Mouse (Mus musculus): ENCODE results near the gene Fras1. TPM values are rescaled to one million over a fixed set of nuclear protein-coding genes. Genes with fewer than 3 reads are reported as not detected.

Fras1 gene
- total RNA-seq, 2 experiments from 2014 or later, result not detected

- ATAC-seq (ENCODE audit: poor library complexity, severe bottlenecking), result peak; percentile 73
Observed at GRCm38 (mm10) chr5:96762021-96762420, 388.3 kb downstream of the Fras1 start.

DNA sequence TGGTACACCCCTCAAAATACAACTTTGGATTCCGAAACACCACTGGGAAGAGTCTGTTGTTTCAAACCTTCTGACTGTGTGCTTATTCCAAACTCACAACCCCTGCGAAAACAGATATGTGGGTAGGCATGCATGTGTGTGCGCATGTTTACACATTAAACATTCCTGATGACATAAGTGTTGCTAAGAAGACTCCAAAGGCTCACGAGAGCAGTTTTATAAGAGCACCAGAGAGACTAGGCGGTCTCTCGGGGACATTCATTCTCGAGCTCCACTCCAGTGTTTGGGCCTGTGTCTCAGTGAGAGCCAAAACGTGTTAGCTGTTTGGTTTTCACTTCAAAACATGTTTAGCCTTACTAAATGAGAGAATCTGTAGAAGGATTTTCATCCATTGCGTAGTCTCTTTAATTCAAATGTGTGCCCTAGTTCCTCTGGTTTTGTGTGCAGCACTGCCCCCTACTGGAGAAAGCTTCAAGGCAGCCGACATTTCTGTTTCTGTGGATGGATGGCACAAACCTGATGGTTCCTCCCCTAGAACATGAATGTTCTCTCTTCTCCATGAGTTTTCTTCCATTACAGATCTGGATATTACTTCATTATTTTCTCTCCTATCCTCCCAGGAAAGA, 395.2 kb downstream of the Fras1 start:
- peak; percentile 78 for ATAC-seq (ENCODE audit: poor library complexity, severe bottlenecking)

DNA sequence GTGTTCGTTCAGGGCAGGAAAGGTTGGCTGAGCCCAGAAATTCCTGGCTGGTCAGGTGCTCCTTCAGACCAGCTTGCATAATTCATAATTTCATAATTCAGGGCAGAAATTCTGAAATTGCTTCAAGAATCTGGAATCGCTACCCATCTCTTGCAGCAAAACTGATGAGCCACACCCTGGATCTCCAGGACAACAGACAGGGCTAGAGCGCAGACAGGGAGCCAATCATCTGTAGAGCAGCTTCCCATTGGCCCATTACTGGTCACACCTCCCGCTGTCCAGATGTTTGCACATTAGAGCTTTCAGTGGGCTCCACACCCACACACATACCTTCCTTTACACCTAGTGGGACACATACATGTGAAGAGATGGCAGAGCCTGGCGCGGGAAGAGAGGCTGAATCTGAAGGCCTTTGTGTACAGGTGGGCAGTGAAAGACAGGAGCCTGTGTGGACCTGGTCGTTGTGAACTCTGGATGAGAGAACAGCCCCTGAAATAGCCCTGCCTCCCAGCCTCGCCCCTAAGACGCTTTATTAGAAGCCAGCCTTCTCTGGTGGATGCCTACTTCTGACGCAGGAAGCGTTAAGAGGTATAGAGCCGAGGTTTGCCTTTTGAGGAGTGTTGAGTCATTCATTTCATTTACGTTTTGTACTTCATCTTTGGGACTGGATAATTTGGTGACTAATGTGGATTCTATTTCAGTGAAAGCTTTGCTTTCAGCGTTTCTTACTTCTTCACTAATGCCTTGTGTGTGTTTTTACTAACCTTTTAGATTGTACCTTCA, 409.9 kb downstream of the Fras1 start:
- ATAC-seq (ENCODE audit: poor library complexity, severe bottlenecking), result no peak

DNA sequence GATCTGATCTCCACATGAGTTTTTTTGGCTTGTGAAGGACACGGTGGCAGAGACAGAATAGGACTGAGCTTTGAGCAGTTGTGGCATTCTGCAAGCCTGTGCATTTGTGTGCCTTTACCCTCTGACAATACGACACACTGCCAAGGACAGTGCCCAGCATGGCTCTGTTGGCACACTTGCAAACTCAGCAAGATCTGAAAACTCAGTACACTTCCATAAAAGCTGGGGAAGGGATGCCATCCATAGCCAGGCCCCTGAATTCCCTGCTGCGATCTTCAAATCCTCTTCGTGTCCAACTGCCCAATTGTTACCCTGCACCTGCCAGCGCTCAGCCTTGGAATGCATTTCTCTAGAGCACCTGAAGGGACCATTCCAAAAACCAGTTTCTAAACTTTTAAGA, 411.3 kb downstream of the Fras1 start:
- no peak for ATAC-seq (ENCODE audit: poor library complexity, severe bottlenecking)

DNA sequence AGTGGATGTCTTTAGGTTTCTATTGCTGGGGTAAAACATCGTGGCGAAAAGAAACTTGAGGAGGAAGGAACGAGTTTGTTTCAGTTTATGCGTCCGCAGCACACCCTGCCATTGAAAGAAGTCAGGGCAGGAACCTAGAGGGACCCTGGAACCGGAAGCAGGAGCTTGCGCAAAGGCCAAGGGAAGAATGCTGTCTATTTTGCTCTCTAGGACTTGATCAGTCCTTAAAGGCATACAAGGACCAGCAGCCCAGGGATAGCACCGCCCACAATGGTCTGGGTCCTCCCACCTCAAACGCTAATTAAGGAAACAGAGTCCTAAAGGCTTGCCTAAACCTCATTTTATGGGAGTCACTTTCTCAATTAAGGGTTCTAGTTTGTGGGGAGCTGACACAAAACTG, 418.7 kb downstream of the Fras1 start:
- peak; percentile 45 for ATAC-seq (ENCODE audit: poor library complexity, severe bottlenecking)

- peak; percentile 71 for ATAC-seq (ENCODE audit: poor library complexity, severe bottlenecking)
Observed at GRCm38 (mm10) chr5:96792936-96793718, 419.4 kb downstream of the Fras1 start, which contains the start of gene Anxa3. Gene Anxa3, plus strand, starts transcription at chr5:96793339.

- peak; percentile 58 for ATAC-seq (ENCODE audit: poor library complexity, severe bottlenecking)
Observed at GRCm38 (mm10) chr5:96793953-96794635, 420.3 kb downstream of the Fras1 start.

DNA sequence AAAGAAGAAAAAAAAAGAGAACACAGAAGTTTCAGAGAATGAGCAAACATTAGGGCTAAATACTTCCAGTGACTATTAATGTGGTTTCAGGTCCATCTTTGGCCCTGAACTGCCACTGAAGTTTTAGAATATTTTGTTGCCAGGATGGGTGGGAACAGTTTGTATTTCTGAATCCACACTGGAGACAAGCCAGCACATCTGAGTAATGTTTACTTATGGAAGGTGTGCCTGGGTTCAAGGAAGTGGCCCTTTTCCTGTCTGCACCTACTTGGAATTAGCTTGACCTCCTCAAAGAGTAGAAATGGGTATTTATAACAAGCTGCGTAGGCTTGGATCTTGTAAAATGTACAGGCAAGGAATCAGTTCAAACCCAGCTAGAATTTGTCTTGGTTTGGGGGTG, 422.0 kb downstream of the Fras1 start:
- ATAC-seq (ENCODE audit: poor library complexity, severe bottlenecking), result no peak

- no peak for ATAC-seq (ENCODE audit: poor library complexity, severe bottlenecking)
Observed at GRCm38 (mm10) chr5:96797465-96797864, 423.7 kb downstream of the Fras1 start.

- ATAC-seq (ENCODE audit: poor library complexity, severe bottlenecking), result no peak
Observed at GRCm38 (mm10) chr5:96799165-96799564, 425.4 kb downstream of the Fras1 start.

GRCm38 (mm10) chr5:96799969-96800368, 426.2 kb downstream of the Fras1 start:
- no peak for ATAC-seq (ENCODE audit: poor library complexity, severe bottlenecking)

- no peak for ATAC-seq (ENCODE audit: poor library complexity, severe bottlenecking)
Observed at GRCm38 (mm10) chr5:96802185-96802584, 428.4 kb downstream of the Fras1 start.

GRCm38 (mm10) chr5:96803091-96803490, 429.3 kb downstream of the Fras1 start:
- ATAC-seq (ENCODE audit: poor library complexity, severe bottlenecking), result no peak

DNA sequence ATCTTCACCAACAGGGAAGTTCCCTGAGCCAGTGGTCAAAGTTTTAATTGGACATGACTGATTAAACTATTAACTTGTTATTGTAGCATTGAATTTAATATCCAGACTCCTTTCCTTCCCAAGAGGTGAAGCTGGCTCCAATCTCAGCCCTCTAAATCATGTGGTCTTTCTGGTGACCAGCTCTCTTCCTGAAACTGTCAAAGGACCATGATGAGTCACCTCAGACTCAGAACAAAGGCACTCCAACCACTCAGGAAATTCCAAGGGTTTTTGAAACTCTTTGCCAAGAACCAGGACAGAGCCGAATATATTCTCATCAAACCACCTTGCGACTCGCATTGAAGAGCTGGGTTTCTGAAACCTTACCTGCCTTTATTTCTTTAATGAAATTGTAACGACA, 430.5 kb downstream of the Fras1 start:
- no peak for ATAC-seq (ENCODE audit: poor library complexity, severe bottlenecking)

DNA sequence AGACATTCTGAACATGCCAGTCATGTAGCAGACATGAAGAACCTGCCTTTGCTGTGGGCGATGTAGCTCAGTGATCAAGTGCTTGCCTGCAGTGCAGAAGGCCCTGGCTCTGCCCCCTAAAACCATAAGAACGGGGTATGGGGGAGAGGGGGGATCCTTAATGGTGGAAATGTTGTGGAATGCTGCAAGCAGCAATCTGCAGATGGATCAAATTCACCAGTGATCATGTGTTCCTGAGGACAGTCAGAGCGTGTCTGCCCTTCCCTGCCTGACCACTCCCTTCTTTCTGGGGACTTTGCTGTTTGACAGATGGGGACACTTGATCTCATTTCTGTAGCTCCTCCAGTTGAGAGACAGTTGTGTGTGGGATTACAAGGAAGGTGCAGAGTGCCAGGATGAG, 431.1 kb downstream of the Fras1 start:
- no peak for ATAC-seq (ENCODE audit: poor library complexity, severe bottlenecking)

DNA sequence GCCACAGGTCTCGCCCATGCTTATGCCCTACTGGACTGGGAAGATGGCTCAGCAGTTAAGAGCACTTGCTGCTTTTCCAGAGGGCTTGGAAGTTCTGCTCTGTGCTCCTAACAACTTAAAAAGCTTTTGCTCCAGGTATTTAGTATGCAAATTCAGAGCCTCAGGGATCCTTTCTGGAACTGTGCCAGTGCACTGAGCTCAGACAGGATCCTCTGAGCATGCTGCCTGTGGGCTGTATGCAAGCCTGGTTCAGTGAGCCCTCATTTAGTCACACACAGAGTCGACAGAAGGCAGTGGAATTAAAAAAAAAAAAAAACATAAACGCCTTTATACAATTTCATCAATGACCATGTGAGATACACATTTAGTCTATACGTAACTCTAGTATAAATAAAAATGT, 436.9 kb downstream of the Fras1 start:
- ATAC-seq (ENCODE audit: poor library complexity, severe bottlenecking), result no peak

DNA sequence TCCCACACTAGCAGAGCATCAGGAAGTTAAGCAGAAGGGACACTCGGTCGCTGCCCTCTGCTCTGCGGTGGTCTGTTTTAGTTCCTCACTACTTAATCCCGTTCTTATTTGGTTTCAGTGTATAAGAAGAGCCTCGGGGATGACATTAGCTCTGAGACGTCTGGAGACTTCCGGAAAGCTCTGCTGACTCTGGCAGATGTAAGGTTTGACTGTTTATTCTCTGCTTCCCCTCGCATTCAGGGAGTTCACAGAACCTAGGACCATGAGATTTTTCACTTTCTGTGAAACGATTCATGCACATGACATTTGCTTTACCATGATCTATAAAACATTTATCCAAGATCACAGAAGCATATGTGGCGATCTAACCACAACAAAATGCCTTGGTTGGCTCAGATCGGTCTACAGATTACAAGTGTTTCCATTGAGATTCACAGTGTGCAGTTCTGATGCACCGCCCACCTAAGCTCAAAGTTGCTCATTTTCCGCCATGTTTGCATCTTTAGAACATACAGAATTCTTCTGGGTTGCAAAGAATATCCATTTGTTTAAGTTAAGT, 451.1 kb downstream of the Fras1 start:
- no peak for ATAC-seq (ENCODE audit: poor library complexity, severe bottlenecking)

DNA sequence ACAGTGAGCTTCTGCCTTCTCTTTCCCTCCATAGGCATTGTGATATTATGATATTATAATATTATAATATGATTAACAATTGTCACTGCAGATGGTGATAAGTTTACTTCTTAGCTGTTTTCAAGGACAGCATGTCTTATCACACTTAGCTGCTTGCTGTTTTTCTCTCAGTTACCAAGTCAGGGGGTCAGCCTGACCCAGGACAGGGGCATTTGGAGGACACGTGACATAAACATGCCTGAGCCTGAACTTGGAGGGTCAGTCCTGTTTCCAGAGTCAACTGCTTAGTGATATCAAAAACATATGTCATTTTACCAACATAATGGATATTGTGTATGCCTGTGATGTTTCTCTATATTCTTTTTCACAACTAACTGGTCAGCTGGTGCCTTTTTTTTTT, 453.4 kb downstream of the Fras1 start:
- no peak for ATAC-seq (ENCODE audit: poor library complexity, severe bottlenecking)
